Mouse (Mus musculus): ENCODE measurements at regions not wholly inside any gene's neighbourhood (a gene's known extent, or its start where the extent isn't known, plus 50 kb on each side); places are given as distances from the start of the nearest gene placed in this dataset.

GRCm38 (mm10) chr1:81671142-81671541 lies 561.8 kb upstream of the Gm9747 start:
- TF ChIP-seq POLR2A (IDR thresholded peaks at IDR 0.05; ENCODE audit: extremely low read depth, insufficient read depth, low read length) (no peak), CTCF (IDR thresholded peaks at IDR 0.05; ENCODE audit: extremely low read depth, insufficient read depth, low read length) (no peak)

Measured in cortical plate, adult 2 months (tissue).